Mouse (Mus musculus): Measurements from ENCODE around the gene Insrr. TPM values are rescaled to one million over a fixed set of nuclear protein-coding genes. Genes with fewer than 3 reads are reported as not detected.

Gene Insrr
- polyA plus RNA-seq, 1 experiment from 2014 or later, result 0.95 TPM

DNA sequence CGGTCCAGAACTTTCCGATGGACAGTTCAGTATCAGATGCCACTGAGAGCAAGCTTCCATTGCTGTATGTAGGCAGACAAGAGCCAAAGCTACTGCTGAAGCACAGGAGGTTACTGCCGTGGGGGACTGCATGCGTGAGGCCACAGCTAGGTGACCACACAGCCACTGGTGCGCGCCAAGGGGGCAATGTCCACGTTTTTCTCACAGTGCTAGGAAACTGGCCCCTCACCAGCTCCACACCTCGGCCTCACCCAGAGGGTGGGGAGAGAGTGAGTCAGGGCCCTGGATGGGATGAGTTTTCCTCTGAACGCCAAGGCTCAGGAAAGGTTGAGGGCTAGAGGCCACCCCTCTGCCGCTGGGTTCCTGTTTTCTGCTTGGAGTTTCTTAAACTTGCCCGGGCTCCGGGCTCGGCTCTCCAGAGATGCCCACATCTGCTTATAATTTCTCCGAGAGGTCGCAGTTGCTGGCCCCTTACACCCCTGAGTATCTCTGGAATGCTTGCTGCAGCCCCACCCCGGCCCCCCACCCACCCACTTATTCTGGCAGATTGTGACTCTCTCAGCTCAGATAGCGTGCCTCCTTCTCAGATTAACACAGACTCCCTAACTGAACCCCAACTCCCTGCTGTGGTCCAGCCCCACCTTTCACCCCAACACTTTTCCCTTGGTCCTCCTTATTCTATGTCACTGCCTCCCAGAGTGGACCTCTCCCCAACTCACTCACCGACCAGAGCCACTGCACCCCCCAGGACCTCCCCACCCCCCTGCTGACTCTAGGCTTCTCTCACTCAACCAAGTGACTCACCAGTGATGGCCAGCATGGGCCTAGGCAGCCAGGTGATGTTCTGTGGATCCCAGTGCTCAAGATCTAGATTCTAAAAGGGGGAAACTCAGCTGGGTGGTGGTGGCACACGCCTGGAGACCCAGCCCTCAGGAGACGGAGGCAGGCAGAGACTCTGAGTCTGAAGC is 35.1 kb upstream of the Insrr start:
- Histone ChIP-seq H3K4me3 (ENCODE audit: low read length) (no peak overlapping the region), H3K4me1 (ENCODE audit: control insufficient read depth, insufficient read depth, low read length) (peaks cover 45% of the 10 kb centered on the region), H3K27ac (ENCODE audit: low read depth, low read length) (peak overlapping the region; percentile 42; the same call in 1 of the 2 replicates), H3K9me3 (ENCODE audit: control insufficient read depth, low read length) (no peaks in the 10 kb centered on the region), H3K4me2 (replicated peaks; ENCODE audit: low read depth, low read length) (no peak overlapping the region), H3K36me3 (ENCODE audit: control insufficient read depth, insufficient read depth, low read length) (peaks cover 15% of the 10 kb centered on the region; the same call in 1 of the 2 replicates), H3K27me3 (ENCODE audit: control insufficient read depth, insufficient read depth, low read length) (no peaks in the 10 kb centered on the region), H3K9ac (ENCODE audit: low read depth, low read length) (no peak overlapping the region)
- no peak for ATAC-seq (ENCODE audit: low FRiP score, low TSS enrichment)
- 64% methylated on average over 20 of the region's 20 CpGs for WGBS

GRCm38 (mm10) chr3:87763202-87763601 is 33.5 kb upstream of the Insrr start:
- peak overlapping the region; percentile 95 for H3K27ac ChIP-seq (ENCODE audit: low read depth, low read length)
- peaks cover 7% of the 10 kb centered on the region; the same call in 1 of the 2 replicates for H3K36me3 ChIP-seq (ENCODE audit: control insufficient read depth, insufficient read depth, low read length)
- 47% methylated on average over 4 of the region's 4 CpGs for WGBS
- H3K9ac ChIP-seq (ENCODE audit: low read depth, low read length), result peak overlapping the region; percentile 37; the same call in 1 of the 2 replicates
- H3K4me3 ChIP-seq (ENCODE audit: low read length), result 0 out of 2 replicates have a peak overlapping the region, but pooled peaks have one; percentile 6
- H3K27me3 ChIP-seq (ENCODE audit: control insufficient read depth, insufficient read depth, low read length), result no peaks in the 10 kb centered on the region
- H3K4me2 ChIP-seq (replicated peaks; ENCODE audit: low read depth, low read length), result peak overlapping the region; percentile 31
- no peaks in the 10 kb centered on the region for H3K9me3 ChIP-seq (ENCODE audit: control insufficient read depth, low read length)
- peaks cover 60% of the 10 kb centered on the region for H3K4me1 ChIP-seq (ENCODE audit: control insufficient read depth, insufficient read depth, low read length)
- no peak for ATAC-seq (ENCODE audit: low FRiP score, low TSS enrichment)

DNA sequence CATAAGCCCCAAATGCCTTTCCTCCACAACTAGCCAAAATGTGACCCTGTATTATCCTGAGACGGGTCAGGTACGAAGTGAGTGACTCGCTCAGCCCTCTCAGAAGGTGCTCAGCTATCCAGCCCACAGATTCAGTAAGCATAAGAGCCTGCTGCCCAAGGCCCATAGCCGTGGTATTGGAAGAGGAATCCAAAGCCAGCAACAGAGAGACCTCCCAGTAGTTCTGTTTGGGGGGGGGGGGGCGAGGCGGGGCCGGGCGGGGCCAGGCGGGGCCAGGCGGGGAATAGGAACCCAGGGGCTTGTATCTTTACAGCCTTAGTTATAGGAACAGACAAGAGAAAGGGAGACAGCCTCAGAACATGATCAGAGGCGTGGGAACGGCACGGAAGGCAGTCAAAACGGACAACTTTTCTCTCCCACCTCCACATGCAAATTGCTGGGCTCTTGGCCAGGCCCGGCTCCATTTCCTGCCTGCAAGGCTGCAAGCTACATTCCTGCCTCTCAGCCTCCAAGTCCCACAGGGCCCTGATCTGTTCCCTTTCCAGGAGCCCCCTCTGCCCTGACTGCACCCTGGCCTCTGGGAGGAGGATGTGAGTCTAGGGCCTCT is 33.0 kb upstream of the Insrr start:
- peak overlapping the region; percentile 6; the same call in 1 of the 2 replicates for H3K4me3 ChIP-seq (ENCODE audit: low read length)
- 12% methylated on average over 15 of the region's 15 CpGs for WGBS
- no peaks in the 10 kb centered on the region for H3K27me3 ChIP-seq (ENCODE audit: control insufficient read depth, insufficient read depth, low read length)
- peak overlapping the region; percentile 95 for H3K27ac ChIP-seq (ENCODE audit: low read depth, low read length)
- H3K36me3 ChIP-seq (ENCODE audit: control insufficient read depth, insufficient read depth, low read length), result peaks cover 4% of the 10 kb centered on the region; the same call in 1 of the 2 replicates
- peak overlapping the region; percentile 31 for H3K4me2 ChIP-seq (replicated peaks; ENCODE audit: low read depth, low read length)
- no peaks in the 10 kb centered on the region for H3K9me3 ChIP-seq (ENCODE audit: control insufficient read depth, low read length)
- H3K9ac ChIP-seq (ENCODE audit: low read depth, low read length), result peak overlapping the region; percentile 37; the same call in 1 of the 2 replicates
- H3K4me1 ChIP-seq (ENCODE audit: control insufficient read depth, insufficient read depth, low read length), result peaks cover 63% of the 10 kb centered on the region
- ATAC-seq (ENCODE audit: low FRiP score, low TSS enrichment), result peak; percentile 54

DNA sequence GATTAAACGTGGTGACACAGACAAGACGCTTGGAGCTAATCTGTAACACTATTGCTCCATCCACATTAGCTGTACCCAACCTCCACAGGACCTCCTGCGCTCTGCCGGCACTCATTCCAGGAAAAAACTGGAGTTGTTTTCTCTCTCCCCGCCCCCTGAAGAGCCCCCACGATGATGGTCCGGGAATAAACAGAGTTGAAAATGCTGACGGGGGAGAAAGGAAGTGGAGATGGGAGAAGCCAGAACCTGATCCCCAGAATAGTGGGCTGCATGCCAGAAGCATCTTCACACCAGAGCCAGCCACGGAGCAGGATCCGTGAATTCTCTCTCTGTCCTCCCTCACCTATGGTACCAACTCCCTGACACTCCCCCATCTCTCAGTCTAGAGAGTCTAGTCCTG is 32.2 kb upstream of the Insrr start:
- ATAC-seq (ENCODE audit: low FRiP score, low TSS enrichment), result no peak
- H3K4me3 ChIP-seq (ENCODE audit: low read length), result peak overlapping the region; percentile 6
- peaks cover 63% of the 10 kb centered on the region for H3K4me1 ChIP-seq (ENCODE audit: control insufficient read depth, insufficient read depth, low read length)
- peak overlapping the region; percentile 37; the same call in 1 of the 2 replicates for H3K9ac ChIP-seq (ENCODE audit: low read depth, low read length)
- peak overlapping the region; percentile 31 for H3K4me2 ChIP-seq (replicated peaks; ENCODE audit: low read depth, low read length)
- H3K9me3 ChIP-seq (ENCODE audit: control insufficient read depth, low read length), result no peaks in the 10 kb centered on the region
- peak overlapping the region; percentile 95 for H3K27ac ChIP-seq (ENCODE audit: low read depth, low read length)
- H3K36me3 ChIP-seq (ENCODE audit: control insufficient read depth, insufficient read depth, low read length), result no peaks in the 10 kb centered on the region
- WGBS, result 22% methylated on average over 10 of the region's 10 CpGs
- no peaks in the 10 kb centered on the region for H3K27me3 ChIP-seq (ENCODE audit: control insufficient read depth, insufficient read depth, low read length)

GRCm38 (mm10) chr3:87765091-87765490 is 31.7 kb upstream of the Insrr start:
- Histone ChIP-seq H3K4me2 (replicated peaks; ENCODE audit: low read depth, low read length) (peak overlapping the region; percentile 31), H3K9ac (ENCODE audit: low read depth, low read length) (no peak overlapping the region), H3K27ac (ENCODE audit: low read depth, low read length) (peak overlapping the region; percentile 95), H3K36me3 (ENCODE audit: control insufficient read depth, insufficient read depth, low read length) (no peaks in the 10 kb centered on the region), H3K4me1 (ENCODE audit: control insufficient read depth, insufficient read depth, low read length) (peaks cover 63% of the 10 kb centered on the region), H3K9me3 (ENCODE audit: control insufficient read depth, low read length) (no peaks in the 10 kb centered on the region), H3K27me3 (ENCODE audit: control insufficient read depth, insufficient read depth, low read length) (no peaks in the 10 kb centered on the region), H3K4me3 (ENCODE audit: low read length) (peak overlapping the region; percentile 6; the same call in 1 of the 2 replicates)
- ATAC-seq (ENCODE audit: low FRiP score, low TSS enrichment), result 0 out of 2 replicates have a peak, but pooled peaks have one; percentile 24
- WGBS, result 25% methylated on average over 10 of the region's 10 CpGs

GRCm38 (mm10) chr3:87765631-87766283 is 31.0 kb upstream of the Insrr start:
- Histone ChIP-seq H3K9me3 (ENCODE audit: control insufficient read depth, low read length) (no peaks in the 10 kb centered on the region), H3K4me3 (ENCODE audit: low read length) (no peak overlapping the region; the same call in 1 of the 2 replicates), H3K27ac (ENCODE audit: low read depth, low read length) (peak overlapping the region; percentile 95), H3K36me3 (ENCODE audit: control insufficient read depth, insufficient read depth, low read length) (no peaks in the 10 kb centered on the region), H3K9ac (ENCODE audit: low read depth, low read length) (peak overlapping the region; percentile 23; the same call in 1 of the 2 replicates), H3K4me1 (ENCODE audit: control insufficient read depth, insufficient read depth, low read length) (peaks cover 68% of the 10 kb centered on the region), H3K4me2 (replicated peaks; ENCODE audit: low read depth, low read length) (peak overlapping the region; percentile 31), H3K27me3 (ENCODE audit: control insufficient read depth, insufficient read depth, low read length) (no peaks in the 10 kb centered on the region)
- 70% methylated on average over 5 of the region's 5 CpGs for WGBS
- no peak for ATAC-seq (ENCODE audit: low FRiP score, low TSS enrichment)

GRCm38 (mm10) chr3:87766284-87766667 is 30.5 kb upstream of the Insrr start:
- Histone ChIP-seq H3K27ac (ENCODE audit: low read depth, low read length) (peak overlapping the region; percentile 95; the same call in 1 of the 2 replicates), H3K27me3 (ENCODE audit: control insufficient read depth, insufficient read depth, low read length) (no peaks in the 10 kb centered on the region), H3K9ac (ENCODE audit: low read depth, low read length) (peak overlapping the region; percentile 23; the same call in 1 of the 2 replicates), H3K4me2 (replicated peaks; ENCODE audit: low read depth, low read length) (peak overlapping the region; percentile 31; the same call in 1 of the 2 replicates), H3K36me3 (ENCODE audit: control insufficient read depth, insufficient read depth, low read length) (no peaks in the 10 kb centered on the region), H3K9me3 (ENCODE audit: control insufficient read depth, low read length) (no peaks in the 10 kb centered on the region), H3K4me1 (ENCODE audit: control insufficient read depth, insufficient read depth, low read length) (peaks cover 73% of the 10 kb centered on the region), H3K4me3 (ENCODE audit: low read length) (no peak overlapping the region)
- WGBS, result 81% methylated on average over 3 of the region's 3 CpGs
- no peak for ATAC-seq (ENCODE audit: low FRiP score, low TSS enrichment)

DNA sequence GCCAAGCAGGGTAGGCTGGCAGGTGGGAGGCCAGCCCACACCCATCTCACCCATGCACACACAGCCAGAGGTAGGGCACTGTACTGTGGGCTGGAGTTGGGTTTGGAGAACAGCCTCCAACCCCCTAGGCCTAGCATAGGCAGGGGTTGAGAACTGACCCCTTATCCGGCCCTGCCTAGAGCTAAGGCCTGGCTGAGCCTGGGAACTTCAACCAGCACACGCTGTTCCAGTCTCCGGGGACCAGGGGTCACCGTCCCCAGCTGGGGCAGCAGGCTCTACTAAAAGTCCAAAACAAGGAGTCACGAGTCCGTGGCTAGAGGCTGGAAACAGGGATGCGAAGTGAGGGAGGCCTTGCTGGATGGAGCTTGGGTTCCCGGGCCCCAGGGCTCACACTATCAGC is 29.0 kb upstream of the Insrr start:
- Histone ChIP-seq H3K27me3 (ENCODE audit: control insufficient read depth, insufficient read depth, low read length) (no peaks in the 10 kb centered on the region), H3K4me2 (replicated peaks; ENCODE audit: low read depth, low read length) (peak overlapping the region; percentile 65), H3K36me3 (ENCODE audit: control insufficient read depth, insufficient read depth, low read length) (no peaks in the 10 kb centered on the region), H3K27ac (ENCODE audit: low read depth, low read length) (peak overlapping the region; percentile 89), H3K9ac (ENCODE audit: low read depth, low read length) (peak overlapping the region; percentile 70), H3K4me3 (ENCODE audit: low read length) (peak overlapping the region; percentile 56), H3K4me1 (ENCODE audit: control insufficient read depth, insufficient read depth, low read length) (peaks cover 67% of the 10 kb centered on the region), H3K9me3 (ENCODE audit: control insufficient read depth, low read length) (no peaks in the 10 kb centered on the region)
- 25% methylated on average over 8 of the region's 8 CpGs for whole genome bisulfite sequencing
- ATAC-seq (ENCODE audit: low FRiP score, low TSS enrichment), result peak; percentile 36

Data from kidney, embryonic 14.5 days (tissue).